Mouse (Mus musculus): ENCODE measurements at regions not wholly inside any gene's neighbourhood (a gene's known extent, or its start where the extent isn't known, plus 50 kb on each side); places are given as distances from the start of the nearest gene placed in this dataset.

GRCm38 (mm10) chr5:136626142-136626771 is 59.0 kb upstream of the Cux1 start:
- Histone ChIP-seq H3K4me3 (ENCODE audit: control insufficient read depth in 1 of 2, insufficient read depth in 1 of 2, low read depth in 2 of 2, low read length in 2 of 2) (peak overlapping the region; percentile 12 to 34), H3K9me3 (replicated peaks; ENCODE audit: insufficient read depth, low read length) (no peaks in the 10 kb centered on the region), H3K27me3 (ENCODE audit: control insufficient read depth in 1 of 2, insufficient read depth in 2 of 2, low read length in 2 of 2) (no peaks in the 10 kb centered on the region), H3K27ac (ENCODE audit: control insufficient read depth, low read depth, low read length) (peak overlapping the region; percentile 99), H3K79me2 (ENCODE audit: control insufficient read depth, insufficient read depth, low read length, poor library complexity) (peaks cover 4% of the 10 kb centered on the region; the same call in 1 of the 2 replicates), H3K4me1 (ENCODE audit: control insufficient read depth in 1 of 2, insufficient read depth in 2 of 2, low read length in 2 of 2) (peaks cover 27 to 58% of the 10 kb centered on the region in 2 experiments), H3K36me3 (ENCODE audit: control insufficient read depth in 1 of 2, insufficient read depth in 2 of 2, low read length in 2 of 2) (peaks cover 0 to 54% of the 10 kb centered on the region in 2 experiments; a peak in 2 of 4 replicates), H3K9ac (ENCODE audit: control insufficient read depth, low read depth, low read length, poor library complexity, severe bottlenecking) (peak overlapping the region; percentile 82)
- DNase-seq (ENCODE audit: low read depth, low spot score): peak; percentile 94
- TF ChIP-seq MAFK (IDR thresholded peaks at IDR 0.05; ENCODE audit: borderline replicate concordance, low read depth, low read length) (no peak), ZNF384 (IDR thresholded peaks at IDR 0.05; ENCODE audit: low read depth, low read length) (peak; percentile 95), GATA1 (IDR thresholded peaks at IDR 0.05; ENCODE audit: low read depth, low read length) (peak; percentile 49), RCOR1 (IDR thresholded peaks at IDR 0.05; ENCODE audit: low read depth, low read length) (peak; percentile 22; the same call in 1 of the 2 replicates), MXI1 (IDR thresholded peaks at IDR 0.05; ENCODE audit: low read depth, low read length) (peak; percentile 24; the same call in 1 of the 2 replicates), BHLHE40 (IDR thresholded peaks at IDR 0.05; ENCODE audit: borderline replicate concordance, low read depth, low read length) (0 out of 2 replicates have a peak, but pooled peaks have one; percentile 15), RAD21 (IDR thresholded peaks at IDR 0.05; ENCODE audit: low read depth, low read length) (no peak), TCF12 (IDR thresholded peaks at IDR 0.05; ENCODE audit: low read depth, low read length) (peak; percentile 70), SIN3A (IDR thresholded peaks at IDR 0.05; ENCODE audit: low read length) (peak; percentile 41; the same call in 1 of the 2 replicates), MAX (IDR thresholded peaks at IDR 0.05; ENCODE audit: low read length) (0 out of 2 replicates have a peak, but pooled peaks have one; percentile 6), USF1 (IDR thresholded peaks at IDR 0.05; ENCODE audit: low read depth, low read length) (0 out of 2 replicates have a peak, but pooled peaks have one; percentile 30), HCFC1 (IDR thresholded peaks at IDR 0.05; ENCODE audit: low read depth, low read length) (peak; percentile 40; the same call in 1 of the 2 replicates), MAZ (IDR thresholded peaks at IDR 0.05; ENCODE audit: low read depth, low read length) (peak; percentile 88), NELFE (IDR thresholded peaks at IDR 0.05; ENCODE audit: low read depth, low read length) (peak; percentile 87), E2F4 (IDR thresholded peaks at IDR 0.05; ENCODE audit: borderline replicate concordance, low read depth, low read length) (no peak), ETS1 (IDR thresholded peaks at IDR 0.05; ENCODE audit: low read depth, low read length) (peak; percentile 56; the same call in 1 of the 2 replicates), TBP (IDR thresholded peaks at IDR 0.05; ENCODE audit: low read depth, low read length) (peak; percentile 86), POLR2AphosphoS2 (IDR thresholded peaks at IDR 0.05; ENCODE audit: low read length) (peak; percentile 84), CHD1 (IDR thresholded peaks at IDR 0.05; ENCODE audit: low read depth, low read length) (peak; percentile 27), TAL1 (IDR thresholded peaks at IDR 0.05; ENCODE audit: low read length) (no peak), SMC3 (IDR thresholded peaks at IDR 0.05; ENCODE audit: low read depth, low read length) (no peak), ZMIZ1 (IDR thresholded peaks at IDR 0.05; ENCODE audit: low read depth, low read length) (peak; percentile 96), POLR2A (IDR thresholded peaks at IDR 0.05; ENCODE audit: control insufficient read depth in 1 of 2, insufficient read depth in 1 of 2, low read depth in 1 of 2, low read length in 2 of 2, poor library complexity in 1 of 2) (peak; percentile 62 to 88; a peak in 3 of 4 replicates)

Data from MEL (cell line).